Mouse (Mus musculus) intestine, embryonic 14.5 days (tissue): Measurements from ENCODE around the gene Wrnip1. TPM values are rescaled to one million over a fixed set of nuclear protein-coding genes. Genes with fewer than 3 reads are reported as not detected.

Source experiments
- ATAC-seq: fragments of 200-750 bp; cut with Nextera tagmentation; replicated peaks from 2 replicates; pipeline ENCODE4 v1.8.0; 2017; ENCODE audit warnings: low read depth, moderate number of reproducible peaks, moderate TSS enrichment, moderate library complexity; ENCODE audit not compliant: low FRiP score, low TSS enrichment
- DNase-seq: peaks from one replicate; pipeline ENCODE4 v3.0.0-alpha.2; 2018; ENCODE audit warnings: low spot score
- H3K27ac ChIP-seq: fragments of 300-500 bp; sonication (generic); 2 replicates; pipeline ENCODE4 v1.5.1; 2014; ENCODE audit warnings: low read depth, mild to moderate bottlenecking, control low read depth
- H3K27me3 ChIP-seq: fragments of 300-500 bp; sonication (generic); replicated peaks from 2 replicates; pipeline ENCODE4 v1.6.1; 2014; ENCODE audit warnings: low read length, control low read depth; ENCODE audit not compliant: control insufficient read depth, insufficient read depth
- H3K36me3 ChIP-seq: fragments of 300-500 bp; sonication (generic); 2 replicates; pipeline ENCODE4 v1.6.1; 2014; ENCODE audit warnings: low read length, control low read depth; ENCODE audit not compliant: control insufficient read depth, insufficient read depth
- H3K4me1 ChIP-seq: fragments of 300-500 bp; sonication (generic); replicated peaks from 2 replicates; pipeline ENCODE4 v1.6.1; 2014; ENCODE audit warnings: low read length, control low read depth, mixed read lengths; ENCODE audit not compliant: control insufficient read depth, insufficient read depth
- H3K4me2 ChIP-seq: fragments of 300-500 bp; sonication (generic); 2 replicates; pipeline ENCODE4 v1.6.1; 2014; ENCODE audit warnings: low read length
- H3K4me3 ChIP-seq: fragments of 300-500 bp; sonication (generic); 2 replicates; pipeline ENCODE4 v1.5.1; 2014; ENCODE audit warnings: low read depth, low read length, control low read depth, mixed read lengths
- H3K9ac ChIP-seq: fragments of 300-500 bp; sonication (generic); 2 replicates; pipeline ENCODE4 v1.6.1; 2014; ENCODE audit warnings: mild to moderate bottlenecking, low read length
- H3K9me3 ChIP-seq: fragments of 300-500 bp; sonication (generic); 2 replicates; pipeline ENCODE4 v1.6.1; 2016; ENCODE audit warnings: low read length, control low read depth; ENCODE audit not compliant: control insufficient read depth
- WGBS: fragments of 180-500 bp; shearing (Covaris S2); extraction: QIAGEN DNeasy Blood & Tissue Kit; methylation state at CpG from one replicate; pipeline ENCODE4 v1.1.7; 2014; 5-methylcytosine and 5-hydroxymethylcytosine counted together
- polyA plus RNA-seq: library from polyadenylated mRNA; unstranded; fragments of >200 nt; fragmentation: Nextera tagmentation; extraction: Ambion mirVana; gene quantifications from 2 replicates; pipeline ENCODE4 v1.2.1, GENCODE M21; 2014

Wrnip1 gene
- polyA plus RNA-seq, 1 experiment from 2014 or later: 20.7 TPM

- no peaks in the 10 kb centered on the region for H3K27me3 ChIP-seq
- no peaks in the 10 kb centered on the region for H3K4me1 ChIP-seq
- no peak overlapping the region for H3K9ac ChIP-seq
- H3K4me3 ChIP-seq: no peak overlapping the region
- ATAC-seq: no peak
- no peaks in the 10 kb centered on the region for H3K36me3 ChIP-seq
- WGBS: 61% methylated on average over 3 of the region's 3 CpGs
- H3K27ac ChIP-seq: no peak overlapping the region
- no peak for DNase-seq
- H3K9me3 ChIP-seq: no peaks in the 10 kb centered on the region
- H3K4me2 ChIP-seq: no peak overlapping the region
These were observed 30.9 kb downstream of the Wrnip1 start for GRCm38 (mm10) chr13:32832776-32833175.

- 72% methylated on average over 6 of the region's 6 CpGs for WGBS
These were observed 31.4 kb downstream of the Wrnip1 start for GRCm38 (mm10) chr13:32833237-32833636.

DNA sequence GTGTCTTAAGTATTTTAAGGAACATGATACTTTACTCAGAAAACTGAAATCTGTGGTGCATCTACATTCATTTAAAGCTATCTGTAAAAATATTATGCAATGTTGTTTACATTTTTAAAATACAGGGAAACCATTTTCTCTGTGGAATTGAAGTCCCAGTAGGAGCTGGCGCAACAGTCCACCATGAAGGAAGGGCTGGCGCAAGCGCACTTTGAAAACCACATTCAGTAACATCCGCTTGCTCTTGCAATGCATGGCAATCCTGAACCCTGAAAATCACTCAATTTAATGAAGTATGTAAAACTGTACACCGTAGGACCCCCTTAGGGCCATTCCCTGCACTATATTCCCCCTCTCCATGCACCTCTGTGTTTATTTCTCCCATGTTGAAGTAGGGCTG lies 32.7 kb downstream of the Wrnip1 start:
- no peaks in the 10 kb centered on the region for H3K27me3 ChIP-seq
- DNase-seq (no peak), ATAC-seq (no peak)
- H3K9ac ChIP-seq: no peak overlapping the region
- no peak overlapping the region for H3K4me3 ChIP-seq
- no peaks in the 10 kb centered on the region for H3K36me3 ChIP-seq
- no peaks in the 10 kb centered on the region for H3K4me1 ChIP-seq
- 94% methylated on average over 5 of the region's 5 CpGs for WGBS
- H3K9me3 ChIP-seq: no peaks in the 10 kb centered on the region
- H3K27ac ChIP-seq: no peak overlapping the region
- H3K4me2 ChIP-seq: no peak overlapping the region

More at GRCm38 (mm10) chr13:32833237-32833636, 31.4 kb downstream of the Wrnip1 start:
- Histone ChIP-seq H3K4me1 (no peaks in the 10 kb centered on the region), H3K27me3 (no peaks in the 10 kb centered on the region), H3K9ac (no peak overlapping the region), H3K9me3 (no peaks in the 10 kb centered on the region), H3K4me3 (no peak overlapping the region), H3K27ac (no peak overlapping the region), H3K4me2 (no peak overlapping the region), H3K36me3 (no peaks in the 10 kb centered on the region)
- DNase-seq (no peak), ATAC-seq (no peak)

GRCm38 (mm10) chr13:32839314-32839713 lies 37.5 kb downstream of the Wrnip1 start:
- H3K4me2 ChIP-seq: no peak overlapping the region
- no peaks in the 10 kb centered on the region for H3K4me1 ChIP-seq
- no peaks in the 10 kb centered on the region for H3K9me3 ChIP-seq
- H3K4me3 ChIP-seq: no peak overlapping the region
- H3K27ac ChIP-seq: no peak overlapping the region
- no peaks in the 10 kb centered on the region for H3K36me3 ChIP-seq
- DNase-seq (no peak), ATAC-seq (no peak)
- no peak overlapping the region for H3K9ac ChIP-seq
- H3K27me3 ChIP-seq: no peaks in the 10 kb centered on the region
- WGBS: 44% methylated on average over 1 of the region's 1 CpGs

DNA sequence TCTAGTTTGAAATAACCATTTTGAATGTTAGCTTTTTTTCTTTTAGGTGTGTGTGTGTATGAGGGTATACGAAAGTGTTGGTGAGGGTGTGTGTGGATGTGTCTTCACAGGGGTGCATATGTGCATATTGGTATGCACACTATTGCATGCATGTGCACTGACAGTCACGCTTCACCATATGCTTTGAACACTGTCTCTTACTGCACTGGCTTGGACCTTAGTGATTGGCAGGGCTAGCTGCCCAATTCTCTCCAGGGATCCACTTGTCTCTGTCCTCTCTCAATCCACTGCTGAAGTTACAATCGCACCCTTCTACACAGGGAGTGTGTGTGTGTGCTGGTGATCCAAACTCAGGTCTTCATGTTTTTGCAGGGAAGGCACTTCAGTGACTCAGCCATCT lies 39.5 kb downstream of the Wrnip1 start:
- no peak overlapping the region for H3K9ac ChIP-seq
- no peak overlapping the region for H3K4me2 ChIP-seq
- 89% methylated on average over 3 of the region's 3 CpGs for WGBS
- DNase-seq (no peak), ATAC-seq (no peak)
- H3K27ac ChIP-seq: no peak overlapping the region
- no peaks in the 10 kb centered on the region for H3K36me3 ChIP-seq
- H3K4me1 ChIP-seq: no peaks in the 10 kb centered on the region
- no peaks in the 10 kb centered on the region for H3K27me3 ChIP-seq
- H3K9me3 ChIP-seq: no peaks in the 10 kb centered on the region
- no peak overlapping the region for H3K4me3 ChIP-seq

- Histone ChIP-seq H3K36me3 (no peaks in the 10 kb centered on the region), H3K27me3 (no peaks in the 10 kb centered on the region), H3K4me2 (no peak overlapping the region), H3K9me3 (no peaks in the 10 kb centered on the region), H3K9ac (no peak overlapping the region), H3K4me1 (peaks cover 17% of the 10 kb centered on the region), H3K27ac (no peak overlapping the region), H3K4me3 (no peak overlapping the region)
- ATAC-seq: no peak
- DNase-seq: no peak
These were observed 44.4 kb downstream of the Wrnip1 start for GRCm38 (mm10) chr13:32846221-32846620.

GRCm38 (mm10) chr13:32849092-32849491 lies 47.3 kb downstream of the Wrnip1 start:
- 20% methylated on average over 4 of the region's 4 CpGs for WGBS
- H3K4me1 ChIP-seq: peaks cover 17% of the 10 kb centered on the region
- H3K4me3 ChIP-seq: no peak overlapping the region
- H3K27me3 ChIP-seq: no peaks in the 10 kb centered on the region
- H3K9me3 ChIP-seq: no peaks in the 10 kb centered on the region
- H3K27ac ChIP-seq: peak overlapping the region; percentile 87
- no peak overlapping the region for H3K9ac ChIP-seq
- no peaks in the 10 kb centered on the region for H3K36me3 ChIP-seq
- no peak overlapping the region for H3K4me2 ChIP-seq
- DNase-seq (peak; percentile 58), ATAC-seq (peak; percentile 92)

- H3K4me3 ChIP-seq: no peak overlapping the region
These were observed 47.8 kb downstream of the Wrnip1 start for GRCm38 (mm10) chr13:32849531-32850123.

GRCm38 (mm10) chr13:32850156-32850555 lies 48.3 kb downstream of the Wrnip1 start:
- Histone ChIP-seq H3K9ac (no peak overlapping the region), H3K4me3 (no peak overlapping the region)

More at GRCm38 (mm10) chr13:32849531-32850123, 47.8 kb downstream of the Wrnip1 start:
- Histone ChIP-seq H3K27me3 (no peaks in the 10 kb centered on the region), H3K27ac (peak overlapping the region; percentile 87), H3K36me3 (no peaks in the 10 kb centered on the region), H3K9ac (no peak overlapping the region), H3K9me3 (no peaks in the 10 kb centered on the region), H3K4me2 (peak overlapping the region; percentile 37), H3K4me1 (peaks cover 17% of the 10 kb centered on the region)
- ATAC-seq (peak; percentile 65), DNase-seq (no peak)

More at GRCm38 (mm10) chr13:32850156-32850555, 48.3 kb downstream of the Wrnip1 start:
- DNase-seq (no peak), ATAC-seq (no peak)
- H3K4me2 ChIP-seq: peak overlapping the region; percentile 37
- peaks cover 17% of the 10 kb centered on the region for H3K4me1 ChIP-seq
- 81% methylated on average over 1 of the region's 1 CpGs for WGBS
- H3K27me3 ChIP-seq: no peaks in the 10 kb centered on the region
- no peaks in the 10 kb centered on the region for H3K9me3 ChIP-seq
- peak overlapping the region; percentile 87 for H3K27ac ChIP-seq
- H3K36me3 ChIP-seq: no peaks in the 10 kb centered on the region
